Mouse (Mus musculus) heart, embryonic 11.5 days (tissue): Measurements from ENCODE around the gene Sgo2a. TPM values are rescaled to one million over a fixed set of nuclear protein-coding genes. Genes with fewer than 3 reads are reported as not detected.

Experiments used
- ATAC-seq: fragments of 200-750 bp; cut with Nextera tagmentation; replicated peaks from 2 replicates; pipeline ENCODE4 v1.8.0; 2017; ENCODE audit warnings: moderate library complexity; ENCODE audit not compliant: insufficient number of reproducible peaks, low FRiP score, low TSS enrichment
- H3K27ac ChIP-seq: fragments of 300-500 bp; sonication (generic); 2 replicates; pipeline ENCODE4 v1.5.1; 2014; ENCODE audit warnings: mild to moderate bottlenecking, low read depth, low read length
- H3K27me3 ChIP-seq: fragments of 300-500 bp; sonication (generic); 2 replicates; pipeline ENCODE4 v1.6.1; 2014; ENCODE audit warnings: mild to moderate bottlenecking, low read length, mixed read lengths; ENCODE audit not compliant: control insufficient read depth, insufficient read depth
- H3K36me3 ChIP-seq: fragments of 300-500 bp; sonication (generic); 2 replicates; pipeline ENCODE4 v1.6.1; 2014; ENCODE audit warnings: mild to moderate bottlenecking, low read length, moderate library complexity, mixed read lengths; ENCODE audit not compliant: control insufficient read depth, insufficient read depth
- H3K4me1 ChIP-seq: fragments of 300-500 bp; sonication (generic); 2 replicates; pipeline ENCODE4 v1.6.1; 2014; ENCODE audit warnings: low read length; ENCODE audit not compliant: control insufficient read depth, insufficient read depth
- H3K4me2 ChIP-seq: fragments of 300-500 bp; sonication (generic); 2 replicates; pipeline ENCODE4 v1.6.1; 2014; ENCODE audit warnings: mild to moderate bottlenecking, moderate library complexity
- H3K4me3 ChIP-seq: fragments of 300-500 bp; sonication (generic); 2 replicates; pipeline ENCODE4 v1.5.1; 2014; ENCODE audit warnings: low read depth, low read length
- H3K9ac ChIP-seq: fragments of 300-500 bp; sonication (generic); 2 replicates; pipeline ENCODE4 v1.6.1; 2014; ENCODE audit warnings: mild to moderate bottlenecking, low read depth, low read length, moderate library complexity
- H3K9me3 ChIP-seq: fragments of 300-500 bp; sonication (generic); replicated peaks from 2 replicates; pipeline ENCODE4 v1.6.1; 2016; ENCODE audit warnings: low read length; ENCODE audit not compliant: control insufficient read depth
- WGBS: fragments of 180-500 bp; shearing (Covaris S2); extraction: QIAGEN DNeasy Blood & Tissue Kit; methylation state at CpG from one replicate; pipeline ENCODE4 v1.1.7; 2014; ENCODE audit not compliant: insufficient replicate concordance; 5-methylcytosine and 5-hydroxymethylcytosine counted together
- polyA plus RNA-seq: library from polyadenylated mRNA; unstranded; fragments of >200 nt; fragmentation: Nextera tagmentation; extraction: Ambion mirVana; gene quantifications from 2 replicates; pipeline ENCODE4 v1.2.1, GENCODE M21; 2014

The Sgo2a gene
- polyA plus RNA-seq, 1 experiment from 2014 or later = 21.6 TPM

GRCm38 (mm10) chr1:58046721-58047290 is 51.0 kb downstream of the Sgo2a start:
- H3K9me3 ChIP-seq = no peaks in the 10 kb centered on the region
- H3K27ac ChIP-seq = no peak overlapping the region
- no peak overlapping the region for H3K4me3 ChIP-seq
- no peak for ATAC-seq
- no peaks in the 10 kb centered on the region for H3K27me3 ChIP-seq
- 69% methylated on average over 3 of the region's 3 CpGs for WGBS
- H3K4me2 ChIP-seq = no peak overlapping the region
- no peaks in the 10 kb centered on the region for H3K36me3 ChIP-seq
- no peaks in the 10 kb centered on the region for H3K4me1 ChIP-seq
- H3K9ac ChIP-seq = no peak overlapping the region

DNA sequence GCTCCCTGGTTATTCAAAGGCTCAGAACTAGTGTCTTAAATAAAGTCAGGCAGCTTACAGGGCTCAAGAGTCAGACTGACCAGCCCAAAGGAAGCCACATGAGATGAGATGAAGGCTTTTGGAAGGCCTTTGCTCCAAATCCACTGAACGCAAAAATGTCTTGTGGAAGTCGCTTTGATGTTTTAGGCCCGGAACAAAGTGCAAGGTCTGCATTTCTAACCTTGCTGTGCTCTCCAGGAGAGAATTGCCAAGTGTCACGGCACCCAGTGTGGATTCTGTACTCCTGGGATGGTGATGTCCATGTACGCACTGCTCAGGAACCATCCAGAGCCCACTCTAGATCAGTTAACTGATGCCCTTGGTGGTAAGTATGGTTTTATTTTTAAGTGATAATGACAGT is 53.4 kb downstream of the Sgo2a start:
- Histone ChIP-seq H3K9ac (no peak overlapping the region), H3K4me3 (no peak overlapping the region), H3K9me3 (no peaks in the 10 kb centered on the region), H3K27ac (no peak overlapping the region), H3K4me1 (no peaks in the 10 kb centered on the region), H3K4me2 (no peak overlapping the region), H3K36me3 (no peaks in the 10 kb centered on the region), H3K27me3 (no peaks in the 10 kb centered on the region)
- WGBS = 85% methylated on average over 5 of the region's 5 CpGs
- ATAC-seq = no peak

GRCm38 (mm10) chr1:58055598-58055997 is 59.8 kb downstream of the Sgo2a start:
- WGBS = 90% methylated on average over 11 of the region's 11 CpGs
- H3K4me2 ChIP-seq = no peak overlapping the region
- no peak for ATAC-seq
- 0 out of 2 replicates have a peak, but pooled peaks cover 3% of the 10 kb centered on the region for H3K4me1 ChIP-seq
- no peak overlapping the region for H3K27ac ChIP-seq
- H3K9me3 ChIP-seq = no peaks in the 10 kb centered on the region
- no peaks in the 10 kb centered on the region for H3K36me3 ChIP-seq
- no peaks in the 10 kb centered on the region for H3K27me3 ChIP-seq
- H3K4me3 ChIP-seq = no peak overlapping the region
- no peak overlapping the region; the same call in 1 of the 2 replicates for H3K9ac ChIP-seq

DNA sequence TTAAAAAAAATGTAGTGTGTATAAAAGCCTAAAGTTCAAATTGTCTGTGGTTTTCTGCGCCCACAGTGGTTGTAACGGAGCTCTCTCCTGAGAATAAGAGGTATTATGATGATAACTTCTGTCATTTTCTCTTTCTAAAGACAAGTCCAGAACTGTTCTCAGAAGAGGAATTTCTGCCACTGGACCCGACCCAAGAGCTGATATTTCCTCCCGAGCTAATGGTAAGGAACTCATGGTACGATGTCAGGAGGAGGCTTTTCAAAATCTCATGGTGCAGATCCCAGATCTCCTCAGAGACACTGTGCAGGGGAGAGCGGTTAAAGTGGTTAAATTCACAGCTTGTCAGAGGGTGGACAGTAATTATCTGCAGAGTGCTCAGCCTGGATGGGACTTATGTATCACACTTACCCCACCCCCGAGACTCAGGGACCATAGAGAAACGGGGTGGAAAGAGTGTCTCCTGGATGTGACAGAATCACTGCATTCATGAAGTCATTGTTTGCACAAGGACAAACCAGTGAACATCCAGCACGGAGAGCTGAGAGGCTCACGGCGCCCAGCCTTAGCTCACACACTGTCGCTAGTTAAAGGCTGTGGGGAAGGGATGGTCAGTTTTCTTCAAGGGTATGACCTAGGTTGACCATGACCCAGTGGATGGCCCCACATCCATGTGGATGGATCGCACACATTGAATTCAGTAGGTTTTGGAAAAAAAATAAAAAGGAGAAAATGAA is 60.5 kb downstream of the Sgo2a start:
- Histone ChIP-seq H3K9ac (no peak overlapping the region), H3K4me2 (no peak overlapping the region)
- no peak for ATAC-seq

DNA sequence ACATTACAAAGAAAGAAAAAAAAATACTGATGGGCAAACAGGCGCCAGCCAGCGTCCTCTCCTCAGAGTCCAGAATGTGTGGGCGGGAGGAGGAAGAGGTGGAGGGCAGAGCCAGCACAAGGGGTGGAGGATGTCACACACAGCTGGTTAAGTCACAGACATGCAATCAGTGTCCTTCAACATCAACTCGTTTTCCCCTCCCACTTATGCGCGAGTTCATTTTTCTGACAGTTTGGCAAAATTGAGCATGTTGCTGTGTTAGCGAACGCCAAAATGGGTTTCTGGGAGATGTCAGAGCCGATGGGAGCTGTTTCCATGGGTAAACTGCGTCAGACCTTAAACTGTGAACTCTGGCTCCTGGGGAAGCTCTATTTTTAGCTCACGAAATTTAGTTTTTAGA is 61.2 kb downstream of the Sgo2a start:
- H3K27me3 ChIP-seq = no peaks in the 10 kb centered on the region
- H3K4me1 ChIP-seq = 0 out of 2 replicates have a peak, but pooled peaks cover 3% of the 10 kb centered on the region
- H3K36me3 ChIP-seq = no peaks in the 10 kb centered on the region
- ATAC-seq = no peak
- H3K4me3 ChIP-seq = no peak overlapping the region
- H3K27ac ChIP-seq = no peak overlapping the region
- no peaks in the 10 kb centered on the region for H3K9me3 ChIP-seq
- 66% methylated on average over 11 of the region's 11 CpGs for WGBS
- H3K9ac ChIP-seq = no peak overlapping the region
- H3K4me2 ChIP-seq = no peak overlapping the region

More for the DNA sequence above, 60.5 kb downstream of the Sgo2a start:
- no peak overlapping the region for H3K4me3 ChIP-seq
- H3K36me3 ChIP-seq = no peaks in the 10 kb centered on the region
- H3K27me3 ChIP-seq = no peaks in the 10 kb centered on the region
- 0 out of 2 replicates have a peak, but pooled peaks cover 3% of the 10 kb centered on the region for H3K4me1 ChIP-seq
- H3K27ac ChIP-seq = no peak overlapping the region
- 73% methylated on average over 13 of the region's 13 CpGs for WGBS
- no peaks in the 10 kb centered on the region for H3K9me3 ChIP-seq

DNA sequence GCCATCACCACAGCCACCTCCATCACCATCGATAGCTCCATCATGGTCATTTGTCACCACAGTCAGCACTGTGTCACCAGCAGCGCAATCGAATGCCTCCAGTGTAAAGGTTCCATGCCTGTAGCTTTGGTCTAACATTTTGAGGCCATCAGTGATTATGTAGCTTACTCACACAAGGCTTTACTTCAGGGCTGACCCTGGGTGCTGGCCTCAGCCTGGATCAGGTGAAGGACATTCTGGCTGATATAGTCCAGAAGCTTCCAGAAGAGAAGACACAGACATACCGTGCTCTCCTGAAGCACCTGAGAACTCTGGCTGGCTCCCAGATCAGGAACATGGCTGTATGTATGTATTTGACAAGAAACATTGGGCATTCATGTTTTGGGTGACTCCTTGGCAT is 63.1 kb downstream of the Sgo2a start:
- no peak for ATAC-seq
- no peak overlapping the region for H3K4me2 ChIP-seq
- 89% methylated on average over 4 of the region's 4 CpGs for WGBS
- no peaks in the 10 kb centered on the region for H3K27me3 ChIP-seq
- H3K27ac ChIP-seq = no peak overlapping the region
- no peaks in the 10 kb centered on the region for H3K36me3 ChIP-seq
- H3K4me3 ChIP-seq = no peak overlapping the region
- 0 out of 2 replicates have a peak, but pooled peaks cover 3% of the 10 kb centered on the region for H3K4me1 ChIP-seq
- no peak overlapping the region for H3K9ac ChIP-seq
- no peaks in the 10 kb centered on the region for H3K9me3 ChIP-seq

DNA sequence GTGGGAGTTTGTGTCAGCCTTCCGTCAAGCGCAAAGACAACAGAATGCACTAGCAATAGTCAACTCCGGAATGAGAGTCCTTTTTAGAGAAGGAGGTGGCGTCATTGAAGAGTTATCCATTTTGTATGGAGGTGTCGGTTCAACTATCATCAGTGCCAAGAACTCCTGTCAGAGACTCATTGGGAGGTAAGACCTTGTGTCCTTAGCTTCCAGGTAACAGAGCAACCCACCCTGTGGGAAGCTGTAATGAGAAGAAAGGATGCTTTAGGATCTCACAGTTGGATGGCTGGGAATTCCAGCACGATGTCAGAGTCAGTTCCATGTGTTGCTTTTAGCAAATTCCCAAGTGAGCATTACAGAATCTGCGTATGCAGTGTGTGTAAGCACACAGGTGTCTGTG is 66.4 kb downstream of the Sgo2a start:
- H3K27ac ChIP-seq = no peak overlapping the region
- no peak overlapping the region for H3K4me2 ChIP-seq
- no peaks in the 10 kb centered on the region for H3K36me3 ChIP-seq
- 92% methylated on average over 7 of the region's 7 CpGs for WGBS
- ATAC-seq = no peak
- 0 out of 2 replicates have a peak, but pooled peaks cover under 1% of the 10 kb centered on the region for H3K4me1 ChIP-seq
- H3K27me3 ChIP-seq = no peaks in the 10 kb centered on the region
- no peak overlapping the region for H3K4me3 ChIP-seq
- H3K9me3 ChIP-seq = no peaks in the 10 kb centered on the region
- H3K9ac ChIP-seq = no peak overlapping the region

- Histone ChIP-seq H3K27me3 (no peaks in the 10 kb centered on the region), H3K4me2 (no peak overlapping the region), H3K9ac (no peak overlapping the region), H3K4me1 (no peaks in the 10 kb centered on the region), H3K36me3 (no peaks in the 10 kb centered on the region), H3K4me3 (no peak overlapping the region), H3K9me3 (no peaks in the 10 kb centered on the region), H3K27ac (no peak overlapping the region)
- WGBS = 89% methylated on average over 5 of the region's 5 CpGs
- ATAC-seq = no peak
Observed at GRCm38 (mm10) chr1:58065151-58065550, 69.4 kb downstream of the Sgo2a start.

- Histone ChIP-seq H3K4me1 (no peaks in the 10 kb centered on the region), H3K36me3 (no peaks in the 10 kb centered on the region), H3K9me3 (no peaks in the 10 kb centered on the region), H3K4me3 (no peak overlapping the region), H3K27me3 (no peaks in the 10 kb centered on the region), H3K4me2 (no peak overlapping the region), H3K27ac (no peak overlapping the region), H3K9ac (no peak overlapping the region)
- no peak for ATAC-seq
- 77% methylated on average over 3 of the region's 3 CpGs for WGBS
Observed at GRCm38 (mm10) chr1:58065606-58066005, 69.8 kb downstream of the Sgo2a start.
